ENCODE assay signal across 12 mouse cellular contexts in genomic region chr5:114179541-114179940, GRCm38 (mm10). TPM values are rescaled to one million over a fixed set of nuclear protein-coding genes. Genes with fewer than 3 reads are reported as not detected.
DNase-seq lines count a peak whose midpoint lies in the region; ATAC-seq and TF ChIP-seq lines count a peak whose summit lies in the region.
"Had no signal": no experiment of that assay in that cellular context is flagged by ENCODE, and none has a peak within 500 bp of the region (broad histone marks: within the 10 kb centered on the region; RNA-seq: fewer than 3 reads in every experiment).

No protein-coding gene starts in this region.

- H3K9ac ChIP-seq in CH12.LX (ENCODE audit: insufficient read depth, low read depth): no peak overlapping the region
- H3K9ac ChIP-seq: lung, embryonic 15.5 days had no signal

- H3K4me1 ChIP-seq in CH12.LX (ENCODE audit: control insufficient read depth in 1 of 2, insufficient read depth in 2 of 2): peaks cover 3 to 57% of the 10 kb centered on the region in 2 experiments
- peaks cover 17% of the 10 kb centered on the region for H3K4me1 ChIP-seq in embryonic facial prominence, embryonic 10.5 days

- WGBS in embryonic facial prominence, embryonic 10.5 days: 89% methylated on average over 11 of the region's 11 CpGs

- no peak for ATAC-seq in CD4-positive, CD25-positive, alpha-beta regulatory T cell, adult 4 months
- ATAC-seq: inflammation-experienced regulatory T-cells, adult 6 months had no signal

- intact Hi-C loops in heart, postnatal 14 days (cut with DNase I): loop anchor here (2.0 kb wide), 1 partner anchor 41 kb away; no protein-coding TSS in a partner anchor

- H3K27ac ChIP-seq in CH12.LX (ENCODE audit: insufficient read depth, low read depth): 0 out of 2 replicates have a peak overlapping the region, but pooled peaks have one; percentile 21
- H3K27ac ChIP-seq in embryonic facial prominence, embryonic 10.5 days (replicated peaks): no peak overlapping the region
- H3K27ac ChIP-seq: lung, embryonic 15.5 days had no signal

- H3K79me2 ChIP-seq in CH12.LX (replicated peaks; ENCODE audit: control insufficient read depth, extremely low read depth, insufficient read depth, poor library complexity, severe bottlenecking): no peaks in the 10 kb centered on the region

- TF ChIP-seq RAD21 in CH12.LX (IDR thresholded peaks at IDR 0.05; ENCODE audit: low read depth, low read length): no peak

- in situ Hi-C loops in CH12.LX (cut with MboI; ENCODE audit: low pct_ligation_motif_present, low pct_unique_long_range_greater_than_20kb, low sequenced_read_pairs): loop anchor here (5.0 kb wide), 1 partner anchor 128 kb away; no protein-coding TSS in a partner anchor

- TF ChIP-seq CTCF in CH12.LX (conservative IDR thresholded peaks at IDR 0.05 in 1 of 2, IDR thresholded peaks at IDR 0.05 in 1 of 2; ENCODE audit: low read depth in 2 of 2, low read length in 2 of 2): no peak

- peak; percentile 69 for DNase-seq in kidney, adult 11 months
- no peak for DNase-seq in kidney, postnatal 4 days
- no peak for DNase-seq in CH12.LX (ENCODE audit: extremely low read depth)
- DNase-seq in adrenal gland, postnatal 36 days: peak; percentile 67 to 70
- peak; percentile 71 to 73 for DNase-seq in heart, postnatal 14 days
- no peak for DNase-seq in layer of hippocampus, adult 9-10 months (ENCODE audit: low spot score)
- DNase-seq in embryonic facial prominence, embryonic 10.5 days (ENCODE audit: low spot score): no peak
- DNase-seq: right cerebral cortex, adult 18-20 months; thymus, adult 2 months had no signal

- H3K27me3 ChIP-seq in CH12.LX (replicated peaks): no peaks in the 10 kb centered on the region
- peaks cover 3% of the 10 kb centered on the region; the same call in 1 of the 2 replicates for H3K27me3 ChIP-seq in embryonic facial prominence, embryonic 10.5 days (replicated peaks; ENCODE audit: low read depth, poor library complexity, severe bottlenecking)
- H3K27me3 ChIP-seq: lung, embryonic 15.5 days had no signal

- TF ChIP-seq EP300 in CH12.LX (IDR thresholded peaks at IDR 0.05; ENCODE audit: low read length): no peak

- peaks cover 2% of the 10 kb centered on the region for H3K9me3 ChIP-seq in CH12.LX (replicated peaks; ENCODE audit: low read length)
- H3K9me3 ChIP-seq in embryonic facial prominence, embryonic 10.5 days: no peaks in the 10 kb centered on the region
- H3K9me3 ChIP-seq: lung, embryonic 15.5 days had no signal

- no peak overlapping the region for H3K4me3 ChIP-seq in CH12.LX (replicated peaks in 1 of 3; ENCODE audit: low read depth in 2 of 3, low read length in 2 of 3, poor library complexity in 1 of 3)
- H3K4me3 ChIP-seq in embryonic facial prominence, embryonic 10.5 days: no peak overlapping the region
- H3K4me3 ChIP-seq: lung, embryonic 15.5 days had no signal

- H3K36me3 ChIP-seq in CH12.LX (replicated peaks in 1 of 2; ENCODE audit: control insufficient read depth in 1 of 2, insufficient read depth in 1 of 2, low read length in 1 of 2): no peaks in the 10 kb centered on the region
- no peaks in the 10 kb centered on the region for H3K36me3 ChIP-seq in embryonic facial prominence, embryonic 10.5 days (replicated peaks)
- H3K36me3 ChIP-seq: lung, embryonic 15.5 days had no signal

- no peak for TF ChIP-seq POLR2A in CH12.LX (IDR thresholded peaks at IDR 0.05; ENCODE audit: low read depth, low read length)

- H3K4me2 ChIP-seq in CH12.LX (ENCODE audit: insufficient read depth, low read depth, poor library complexity, severe bottlenecking): no peak overlapping the region
- H3K4me2 ChIP-seq: lung, embryonic 15.5 days had no signal

- dilution Hi-C loops in CH12.LX (cut with MboI; ENCODE audit: extremely low pct_ligation_motif_present, extremely low pct_unique_long_range_greater_than_20kb, low sequenced_read_pairs): no loop called here

TF ChIP-seq in CH12.LX, 34 proteins besides CTCF, POLR2A, EP300 and RAD21:
- TF ChIP-seq IRF4 (IDR thresholded peaks at IDR 0.05; ENCODE audit: low read depth, low read length) (no peak), PAX5 (IDR thresholded peaks at IDR 0.05; ENCODE audit: low read length) (no peak), ZKSCAN1 (IDR thresholded peaks at IDR 0.05; ENCODE audit: borderline replicate concordance, low read depth, low read length) (no peak), RCOR1 (conservative IDR thresholded peaks at IDR 0.05; ENCODE audit: low read depth, low read length) (no peak), GABPA (IDR thresholded peaks at IDR 0.05; ENCODE audit: insufficient replicate concordance, low read depth, low read length) (no peak), ZNF384 (IDR thresholded peaks at IDR 0.05; ENCODE audit: low read depth, low read length) (no peak), MXI1 (IDR thresholded peaks at IDR 0.05; ENCODE audit: low read depth, low read length) (no peak), ZMIZ1 (IDR thresholded peaks at IDR 0.05; ENCODE audit: low read depth, low read length) (no peak), E2F4 (IDR thresholded peaks at IDR 0.05; ENCODE audit: insufficient replicate concordance, low read depth, low read length) (no peak), CHD1 (IDR thresholded peaks at IDR 0.05; ENCODE audit: low read depth, low read length) (no peak), ELF1 (IDR thresholded peaks at IDR 0.05; ENCODE audit: low read depth, low read length) (no peak), USF1 (IDR thresholded peaks at IDR 0.05; ENCODE audit: low read depth, low read length) (no peak), JUND (conservative IDR thresholded peaks at IDR 0.05; ENCODE audit: low read depth, low read length) (no peak), TCF12 (IDR thresholded peaks at IDR 0.05; ENCODE audit: low read depth, low read length) (no peak)

RNA-seq across cellular contexts. Expression of gene Acacb, which starts 33.2 kb away (rescaled TPM):
- total RNA-seq in CH12.LX (2012; rRNA removed) (3.9 and 6.2 TPM in 2 replicates), CH12.LX (2014; rRNA removed) (13.4 and 14.1 TPM in 2 replicates)
- 16.3 and 17.0 TPM in 2 replicates for polyA plus RNA-seq in CH12.LX (2012; ENCODE audit: insufficient read length, low read depth)
- 100 to 1,000 TPM; 128 to 139 TPM for total RNA-seq in adrenal gland, postnatal 36 days (2021)
- 100 to 1,000 TPM; 184 to 195 TPM for total RNA-seq in heart, postnatal 14 days (2021)
- under 1 TPM; 0.24 to 0.62 TPM for polyA plus RNA-seq in CD4-positive, CD25-positive, alpha-beta regulatory T cell, adult 4 months (2017; shearing (Covaris generic))
- polyA plus RNA-seq in embryonic facial prominence, embryonic 10.5 days (2016; fragmentation: Nextera tagmentation; extraction: Ambion mirVana): 3.2 and 4.4 TPM in 2 replicates

RNA-seq across cellular contexts. Expression of gene Ung, which starts 49.4 kb away (rescaled TPM):
- total RNA-seq in CH12.LX (2012; rRNA removed): 39.1 and 53.4 TPM in 2 replicates
- 43.5 and 51.9 TPM in 2 replicates for total RNA-seq in CH12.LX (2014; rRNA removed)
- 83.3 and 91.9 TPM in 2 replicates for polyA plus RNA-seq in CH12.LX (2012; ENCODE audit: insufficient read length, low read depth)
- 1 to 10 TPM; 4.0 to 5.5 TPM for total RNA-seq in adrenal gland, postnatal 36 days (2021)
- total RNA-seq in heart, postnatal 14 days (2021): 10 to 100 TPM; 24.1 to 26.9 TPM
- polyA plus RNA-seq in CD4-positive, CD25-positive, alpha-beta regulatory T cell, adult 4 months (2017; shearing (Covaris generic)): 1 to 10 TPM; 3.7 to 9.2 TPM
- 76.0 and 76.1 TPM in 2 replicates for polyA plus RNA-seq in embryonic facial prominence, embryonic 10.5 days (2016; fragmentation: Nextera tagmentation; extraction: Ambion mirVana)

RNA-seq across cellular contexts. Expression of gene Alkbh2, which starts 51.5 kb away (rescaled TPM):
- total RNA-seq in CH12.LX (2012; rRNA removed): 35.0 and 35.7 TPM in 2 replicates
- 34.4 TPM in 2 replicates for total RNA-seq in CH12.LX (2014; rRNA removed)
- polyA plus RNA-seq in CH12.LX (2012; ENCODE audit: insufficient read length, low read depth): 39.3 and 41.4 TPM in 2 replicates
- total RNA-seq in adrenal gland, postnatal 36 days (2021): 1 to 10 TPM; 7.0 to 7.6 TPM
- total RNA-seq in heart, postnatal 14 days (2021): 1 to 10 TPM; 2.0 to 2.3 TPM
- 1 to 10 TPM; 3.8 to 6.6 TPM for polyA plus RNA-seq in CD4-positive, CD25-positive, alpha-beta regulatory T cell, adult 4 months (2017; shearing (Covaris generic))
- polyA plus RNA-seq in embryonic facial prominence, embryonic 10.5 days (2016; fragmentation: Nextera tagmentation; extraction: Ambion mirVana): 12.9 and 13.4 TPM in 2 replicates

Comparison
In these comparisons a context has a peak if more than half of its experiments do, and no peak if none do; other contexts are left out.
1. DNase-seq: peak in kidney, adult 11 months (single experiment), adrenal gland, postnatal 36 days (2 of 2) and heart, postnatal 14 days (2 of 2); none in kidney, postnatal 4 days (0 of 2), CH12.LX (single experiment), layer of hippocampus, adult 9-10 months (single experiment) and embryonic facial prominence, embryonic 10.5 days (single experiment).
2. RNA of gene Acacb, which starts 33.2 kb away (total RNA-seq): 184 to 195 TPM in heart, postnatal 14 days and 128 to 139 TPM in adrenal gland, postnatal 36 days; 3.9 to 14.1 TPM in CH12.LX; every median in the first group is over 4 times any median in the second.
3. RNA of gene Alkbh2, which starts 51.5 kb away (total RNA-seq): 34.4 to 35.7 TPM in CH12.LX; 7.0 to 7.6 TPM in adrenal gland, postnatal 36 days and 2.0 to 2.3 TPM in heart, postnatal 14 days; every median in the first group is over 4 times any median in the second.